Mouse (Mus musculus) myocyte (in vitro differentiated cells): Measurements from ENCODE around the gene Srsf9. TPM values are rescaled to one million over a fixed set of nuclear protein-coding genes. Genes with fewer than 3 reads are reported as not detected.
A peak's percentile ranks its signal among the peaks of the same experiment; 100 is the strongest.

Source experiments
- H3K27me3 ChIP-seq: one replicate; pipeline ENCODE4 v1.6.1; 2011; ENCODE audit not compliant: control insufficient read depth, insufficient read depth, insufficient read length
- H3K36me3 ChIP-seq: one replicate; pipeline ENCODE4 v1.6.1; 2011; ENCODE audit not compliant: control insufficient read depth, insufficient read depth
- H3K4me2 ChIP-seq: one replicate; pipeline ENCODE4 v1.6.1; 2011; ENCODE audit warnings: low read depth, control low read depth
- H3K4me3 ChIP-seq: one replicate; pipeline ENCODE4 v1.5.1; 2011; ENCODE audit warnings: mild to moderate bottlenecking, control low read depth, moderate library complexity
- H3K79me2 ChIP-seq: one replicate; pipeline ENCODE4 v1.6.1; 2011; ENCODE audit not compliant: control insufficient read depth, insufficient read depth
- H3ac ChIP-seq: one replicate; pipeline ENCODE4 v1.6.1; 2011; ENCODE audit not compliant: control insufficient read depth, insufficient read length
- E2F4 ChIP-seq: IDR thresholded peaks from one replicate; pipeline ENCODE4 v1.6.1; 2011; ENCODE audit warnings: mild to moderate bottlenecking, control low read depth, moderate library complexity; ENCODE audit not compliant: insufficient read depth
- MYOD1 ChIP-seq, 3 experiments: IDR thresholded peaks; one replicate each; pipeline ENCODE4 v1.6.1; 2011; ENCODE audit warnings: control low read depth in 2 of 3, low read depth in 2 of 3, mild to moderate bottlenecking in 2 of 3, moderate library complexity in 1 of 3; ENCODE audit not compliant: insufficient read length in 2 of 3, control insufficient read depth in 1 of 3
- MYOG ChIP-seq, 3 experiments: IDR thresholded peaks; one replicate each; pipeline ENCODE4 v1.6.1; 2011; ENCODE audit warnings: control low read depth in 2 of 3, low read depth in 2 of 3, mild to moderate bottlenecking in 2 of 3; ENCODE audit not compliant: insufficient read length in 2 of 3, control insufficient read depth in 1 of 3, insufficient read depth in 1 of 3
- POLR2A ChIP-seq: IDR thresholded peaks from one replicate; pipeline ENCODE4 v1.6.1; 2011; ENCODE audit warnings: low read depth, mild to moderate bottlenecking, control low read depth, moderate library complexity; ENCODE audit not compliant: insufficient read length
- POLR2AphosphoS2 ChIP-seq: IDR thresholded peaks from one replicate; pipeline ENCODE4 v1.6.1; 2011; ENCODE audit warnings: low read depth, control low read depth; ENCODE audit not compliant: insufficient read length
- REST ChIP-seq: IDR thresholded peaks from one replicate; pipeline ENCODE4 v1.6.1; 2011; ENCODE audit warnings: mild to moderate bottlenecking, control low read depth, moderate library complexity; ENCODE audit not compliant: insufficient read depth, insufficient read length
- SRF ChIP-seq: IDR thresholded peaks from one replicate; pipeline ENCODE4 v1.6.1; 2011; ENCODE audit warnings: low read depth; ENCODE audit not compliant: control insufficient read depth, insufficient read length
- TCF12 ChIP-seq: IDR thresholded peaks from one replicate; pipeline ENCODE4 v1.6.1; 2011; ENCODE audit warnings: mild to moderate bottlenecking, control low read depth; ENCODE audit not compliant: poor library complexity, insufficient read depth, severe bottlenecking
- USF1 ChIP-seq: IDR thresholded peaks from one replicate; pipeline ENCODE4 v1.6.1; 2011; ENCODE audit warnings: low read depth, mild to moderate bottlenecking, control low read depth, moderate library complexity
- polyA plus RNA-seq: library from polyadenylated mRNA; unstranded; fragments of >200 nt; fragmentation: generic; extraction: Trizol; gene quantifications from one replicate; pipeline ENCODE4 v1.2.1, GENCODE M21; 2012; ENCODE audit warnings: missing spikeins

The Srsf9 gene
- polyA plus RNA-seq, 1 experiment, result 52.0 TPM

GRCm38 (mm10) chr5:115280050-115280687 lies 46.8 kb upstream of the Srsf9 start:
- no peaks in the 10 kb centered on the region for H3K27me3 ChIP-seq

GRCm38 (mm10) chr5:115284735-115285134 lies 42.2 kb upstream of the Srsf9 start:
- no peaks in the 10 kb centered on the region for H3K27me3 ChIP-seq
- peaks cover 10% of the 10 kb centered on the region for H3K36me3 ChIP-seq
- no peak overlapping the region for H3K4me3 ChIP-seq
- no peak overlapping the region for H3ac ChIP-seq
- H3K4me2 ChIP-seq, result no peak overlapping the region
- TF ChIP-seq USF1 (no peak), MYOD1 (IDR thresholded peaks at IDR 0.05; ENCODE audit: control insufficient read depth in 1 of 3, insufficient read length in 2 of 3, low read depth in 2 of 3) (no peak), POLR2A (no peak), TCF12 (no peak), MYOG (IDR thresholded peaks at IDR 0.05; ENCODE audit: control insufficient read depth in 1 of 3, insufficient read depth in 1 of 3, insufficient read length in 2 of 3, low read depth in 2 of 3) (no peak), SRF (no peak), REST (no peak), E2F4 (no peak)
- H3K79me2 ChIP-seq, result peaks cover 21% of the 10 kb centered on the region

More at GRCm38 (mm10) chr5:115280050-115280687, 46.8 kb upstream of the Srsf9 start:
- Histone ChIP-seq H3K36me3 (peaks cover 5% of the 10 kb centered on the region), H3K79me2 (peaks cover 21% of the 10 kb centered on the region), H3K4me2 (peak overlapping the region; percentile 99), H3ac (peak overlapping the region; percentile 53), H3K4me3 (peak overlapping the region; percentile 86)
- TF ChIP-seq POLR2A (no peak), USF1 (no peak), MYOD1 (IDR thresholded peaks at IDR 0.05; ENCODE audit: control insufficient read depth in 1 of 3, insufficient read length in 2 of 3, low read depth in 2 of 3) (no peak), TCF12 (no peak), REST (no peak), SRF (no peak)

GRCm38 (mm10) chr5:115294173-115294572 lies 32.8 kb upstream of the Srsf9 start:
- Histone ChIP-seq H3K4me2 (no peak overlapping the region), H3K79me2 (peaks cover 7% of the 10 kb centered on the region), H3ac (no peak overlapping the region), H3K36me3 (peaks cover 25% of the 10 kb centered on the region), H3K4me3 (no peak overlapping the region), H3K27me3 (no peaks in the 10 kb centered on the region)
- no peak for TF ChIP-seq E2F4

GRCm38 (mm10) chr5:115296347-115296746 lies 30.6 kb upstream of the Srsf9 start:
- Histone ChIP-seq H3ac (no peak overlapping the region), H3K4me3 (no peak overlapping the region), H3K4me2 (no peak overlapping the region), H3K79me2 (peaks cover 19% of the 10 kb centered on the region), H3K36me3 (peaks cover 22% of the 10 kb centered on the region), H3K27me3 (no peaks in the 10 kb centered on the region)
- TF ChIP-seq MYOD1 (IDR thresholded peaks at IDR 0.05; ENCODE audit: control insufficient read depth in 1 of 3, insufficient read length in 2 of 3, low read depth in 2 of 3), result no peak
- peak; percentile 40 for TF ChIP-seq POLR2AphosphoS2

GRCm38 (mm10) chr5:115300035-115300744 lies 26.8 kb upstream of the Srsf9 start:
- peak overlapping the region; percentile 94 for H3ac ChIP-seq
- peak overlapping the region; percentile 95 for H3K4me3 ChIP-seq
- H3K79me2 ChIP-seq, result peaks cover 19% of the 10 kb centered on the region
- no peak for TF ChIP-seq TCF12
- no peak for TF ChIP-seq MYOG (IDR thresholded peaks at IDR 0.05; ENCODE audit: control insufficient read depth in 1 of 3, insufficient read depth in 1 of 3, insufficient read length in 2 of 3, low read depth in 2 of 3)
- no peak for TF ChIP-seq POLR2A
- TF ChIP-seq REST, result no peak
- TF ChIP-seq POLR2AphosphoS2, result peak; percentile 9
- TF ChIP-seq MYOD1 (IDR thresholded peaks at IDR 0.05; ENCODE audit: control insufficient read depth in 1 of 3, insufficient read length in 2 of 3, low read depth in 2 of 3), result no peak
- no peak for TF ChIP-seq E2F4
- peaks cover 22% of the 10 kb centered on the region for H3K36me3 ChIP-seq
- peak overlapping the region; percentile 84 for H3K4me2 ChIP-seq
- no peaks in the 10 kb centered on the region for H3K27me3 ChIP-seq
